Mouse (Mus musculus): ENCODE results near the gene Hunk. TPM values are rescaled to one million over a fixed set of nuclear protein-coding genes. Genes with fewer than 3 reads are reported as not detected.

Hunk gene
- 12.1 and 14.5 TPM in 2 replicates for polyA plus RNA-seq (2012; rRNA removed)

GRCm38 (mm10) chr16:90385688-90386513 lies at the start of gene Hunk:
TSS of gene Hunk (plus strand) at chr16:90386013.
- TF ChIP-seq CTCF (IDR thresholded peaks at IDR 0.05; ENCODE audit: extremely low read depth, insufficient read depth, low read length) = no peak
- TF ChIP-seq POLR2A (IDR thresholded peaks at IDR 0.05; ENCODE audit: extremely low read depth, insufficient read depth, low read length) = no peak; the same call in 1 of the 2 replicates
- H3K4me1 ChIP-seq (ENCODE audit: control insufficient read depth, insufficient read depth, low read length) = peaks cover 4% of the 10 kb centered on the region
- H3K27ac ChIP-seq (ENCODE audit: insufficient read depth, low read length) = peak within 1 kb of the TSS; percentile 74
- peak within 1 kb of the TSS; percentile 94 for H3K4me3 ChIP-seq (ENCODE audit: insufficient read depth, low read length)

GRCm38 (mm10) chr16:90339026-90339425 lies 46.8 kb upstream of the Hunk start:
- no peaks in the 10 kb centered on the region for H3K4me1 ChIP-seq (ENCODE audit: control insufficient read depth, insufficient read depth, low read length)
- TF ChIP-seq CTCF (IDR thresholded peaks at IDR 0.05; ENCODE audit: extremely low read depth, insufficient read depth, low read length) (no peak), POLR2A (IDR thresholded peaks at IDR 0.05; ENCODE audit: extremely low read depth, insufficient read depth, low read length) (no peak)
- no peak overlapping the region for H3K27ac ChIP-seq (ENCODE audit: insufficient read depth, low read length)
- no peak overlapping the region for H3K4me3 ChIP-seq (ENCODE audit: insufficient read depth, low read length)

DNA sequence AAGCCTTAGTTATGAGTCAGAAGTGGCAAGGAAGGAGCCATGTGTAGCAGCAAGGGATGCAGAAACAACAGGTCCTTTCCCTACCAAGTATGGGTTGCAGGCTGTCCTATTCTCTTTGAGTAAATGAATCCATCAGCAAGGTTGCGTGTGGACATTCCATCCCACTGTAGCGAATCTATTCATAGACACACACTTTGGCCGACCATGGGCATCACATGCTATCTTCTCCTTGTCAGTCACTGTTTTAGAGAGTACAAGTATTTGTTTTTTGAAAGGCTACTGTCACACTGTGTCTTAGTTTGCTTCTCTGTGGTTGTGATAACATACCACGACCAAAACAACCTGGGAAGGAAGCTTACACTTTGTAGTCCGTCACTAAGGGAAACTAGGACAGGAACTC lies 44.7 kb upstream of the Hunk start:
- TF ChIP-seq CTCF (IDR thresholded peaks at IDR 0.05; ENCODE audit: extremely low read depth, insufficient read depth, low read length) = no peak
- TF ChIP-seq POLR2A (IDR thresholded peaks at IDR 0.05; ENCODE audit: extremely low read depth, insufficient read depth, low read length) = no peak
- Histone ChIP-seq H3K27ac (ENCODE audit: insufficient read depth, low read length) (no peak overlapping the region), H3K4me3 (ENCODE audit: insufficient read depth, low read length) (no peak overlapping the region), H3K4me1 (ENCODE audit: control insufficient read depth, insufficient read depth, low read length) (no peaks in the 10 kb centered on the region)

GRCm38 (mm10) chr16:90349700-90350548 lies 35.9 kb upstream of the Hunk start:
- TF ChIP-seq POLR2A (IDR thresholded peaks at IDR 0.05; ENCODE audit: extremely low read depth, insufficient read depth, low read length) (no peak), CTCF (IDR thresholded peaks at IDR 0.05; ENCODE audit: extremely low read depth, insufficient read depth, low read length) (no peak)
- H3K27ac ChIP-seq (ENCODE audit: insufficient read depth, low read length) = no peak overlapping the region
- peaks cover 11% of the 10 kb centered on the region for H3K4me1 ChIP-seq (ENCODE audit: control insufficient read depth, insufficient read depth, low read length)
- H3K4me3 ChIP-seq (ENCODE audit: insufficient read depth, low read length) = no peak overlapping the region

- no peak overlapping the region for H3K27ac ChIP-seq (ENCODE audit: insufficient read depth, low read length)
Observed at GRCm38 (mm10) chr16:90351726-90352125, 34.1 kb upstream of the Hunk start.

GRCm38 (mm10) chr16:90352691-90353090 lies 33.1 kb upstream of the Hunk start:
- no peak overlapping the region for H3K27ac ChIP-seq (ENCODE audit: insufficient read depth, low read length)
- H3K4me1 ChIP-seq (ENCODE audit: control insufficient read depth, insufficient read depth, low read length) = peaks cover 11% of the 10 kb centered on the region
- TF ChIP-seq POLR2A (IDR thresholded peaks at IDR 0.05; ENCODE audit: extremely low read depth, insufficient read depth, low read length) (no peak), CTCF (IDR thresholded peaks at IDR 0.05; ENCODE audit: extremely low read depth, insufficient read depth, low read length) (no peak)
- no peak overlapping the region for H3K4me3 ChIP-seq (ENCODE audit: insufficient read depth, low read length)

More at GRCm38 (mm10) chr16:90351726-90352125, 34.1 kb upstream of the Hunk start:
- Histone ChIP-seq H3K4me1 (ENCODE audit: control insufficient read depth, insufficient read depth, low read length) (peaks cover 11% of the 10 kb centered on the region), H3K4me3 (ENCODE audit: insufficient read depth, low read length) (no peak overlapping the region)
- TF ChIP-seq POLR2A (IDR thresholded peaks at IDR 0.05; ENCODE audit: extremely low read depth, insufficient read depth, low read length) = no peak
- TF ChIP-seq CTCF (IDR thresholded peaks at IDR 0.05; ENCODE audit: extremely low read depth, insufficient read depth, low read length) = no peak

GRCm38 (mm10) chr16:90353156-90353555 lies 32.7 kb upstream of the Hunk start:
- TF ChIP-seq POLR2A (IDR thresholded peaks at IDR 0.05; ENCODE audit: extremely low read depth, insufficient read depth, low read length) (no peak), CTCF (IDR thresholded peaks at IDR 0.05; ENCODE audit: extremely low read depth, insufficient read depth, low read length) (no peak)
- no peak overlapping the region for H3K4me3 ChIP-seq (ENCODE audit: insufficient read depth, low read length)
- no peak overlapping the region for H3K27ac ChIP-seq (ENCODE audit: insufficient read depth, low read length)
- H3K4me1 ChIP-seq (ENCODE audit: control insufficient read depth, insufficient read depth, low read length) = peaks cover 11% of the 10 kb centered on the region

DNA sequence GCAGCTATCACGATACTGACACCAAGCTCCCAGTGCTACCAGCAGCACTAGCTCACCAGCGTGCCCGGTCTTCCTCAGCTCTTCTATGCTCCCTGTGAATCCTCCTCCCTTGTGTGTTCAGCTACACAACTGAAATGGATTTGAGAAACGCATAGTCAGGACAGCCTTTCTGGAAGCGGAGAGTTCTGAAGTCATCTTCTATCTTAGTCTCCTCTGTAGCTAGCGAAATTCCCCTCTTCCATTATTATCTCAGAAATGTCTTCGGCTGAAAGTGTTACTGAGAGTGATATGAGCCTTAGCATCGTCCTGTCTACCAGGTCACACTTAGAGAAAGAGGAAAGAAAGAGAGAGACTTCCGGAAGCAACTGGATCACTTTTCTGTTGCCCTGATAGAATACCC lies 26.5 kb upstream of the Hunk start:
- H3K4me1 ChIP-seq (ENCODE audit: control insufficient read depth, insufficient read depth, low read length) = no peaks in the 10 kb centered on the region
- no peak overlapping the region for H3K4me3 ChIP-seq (ENCODE audit: insufficient read depth, low read length)
- TF ChIP-seq POLR2A (IDR thresholded peaks at IDR 0.05; ENCODE audit: extremely low read depth, insufficient read depth, low read length) (no peak), CTCF (IDR thresholded peaks at IDR 0.05; ENCODE audit: extremely low read depth, insufficient read depth, low read length) (no peak)
- H3K27ac ChIP-seq (ENCODE audit: insufficient read depth, low read length) = no peak overlapping the region

GRCm38 (mm10) chr16:90359750-90360149 lies 26.1 kb upstream of the Hunk start:
- no peak for TF ChIP-seq POLR2A (IDR thresholded peaks at IDR 0.05; ENCODE audit: extremely low read depth, insufficient read depth, low read length)
- TF ChIP-seq CTCF (IDR thresholded peaks at IDR 0.05; ENCODE audit: extremely low read depth, insufficient read depth, low read length) = no peak
- Histone ChIP-seq H3K4me3 (ENCODE audit: insufficient read depth, low read length) (no peak overlapping the region), H3K4me1 (ENCODE audit: control insufficient read depth, insufficient read depth, low read length) (no peaks in the 10 kb centered on the region), H3K27ac (ENCODE audit: insufficient read depth, low read length) (no peak overlapping the region)

All from cortical plate, adult 2 months (tissue).